Mouse (Mus musculus): ENCODE results near the gene Srgap1. TPM values are rescaled to one million over a fixed set of nuclear protein-coding genes. Genes with fewer than 3 reads are reported as not detected.
A peak's percentile ranks its signal among the peaks of the same experiment; 100 is the strongest.

The Srgap1 gene
- polyA plus RNA-seq, 1 experiment from 2014 or later = 7.4 TPM

GRCm38 (mm10) chr10:122002930-122003329, 44.2 kb downstream of the Srgap1 start:
- Histone ChIP-seq H3K4me1 (ENCODE audit: insufficient read depth, low read depth, low read length) (peaks cover 11% of the 10 kb centered on the region; the same call in 1 of the 2 replicates), H3K27ac (ENCODE audit: low read length) (no peak overlapping the region), H3K9me3 (ENCODE audit: low read length) (no peaks in the 10 kb centered on the region), H3K4me3 (ENCODE audit: low read depth, low read length) (no peak overlapping the region), H3K4me2 (replicated peaks; ENCODE audit: low read depth, low read length) (no peak overlapping the region), H3K27me3 (replicated peaks; ENCODE audit: insufficient read depth, low read length) (no peaks in the 10 kb centered on the region), H3K9ac (replicated peaks; ENCODE audit: low read depth) (no peak overlapping the region), H3K36me3 (ENCODE audit: insufficient read depth, low read length) (no peaks in the 10 kb centered on the region)
- no peak for ATAC-seq
- 48% methylated on average over 6 of the region's 6 CpGs for WGBS
- TF ChIP-seq EP300 (IDR thresholded peaks at IDR 0.05) (no peak), CTCF (IDR thresholded peaks at IDR 0.05) (no peak)
- no peak for DNase-seq (ENCODE audit: low spot score)

GRCm38 (mm10) chr10:121998806-121999205, 48.3 kb downstream of the Srgap1 start:
- 69% methylated on average over 7 of the region's 7 CpGs for WGBS
- no peaks in the 10 kb centered on the region for H3K4me1 ChIP-seq (ENCODE audit: insufficient read depth, low read depth, low read length)

GRCm38 (mm10) chr10:121996500-121996899, 50.6 kb downstream of the Srgap1 start:
- H3K9me3 ChIP-seq (ENCODE audit: low read length) = no peaks in the 10 kb centered on the region
- H3K4me2 ChIP-seq (replicated peaks; ENCODE audit: low read depth, low read length) = no peak overlapping the region
- H3K27me3 ChIP-seq (replicated peaks; ENCODE audit: insufficient read depth, low read length) = no peaks in the 10 kb centered on the region
- WGBS = 73% methylated on average over 4 of the region's 4 CpGs
- no peaks in the 10 kb centered on the region for H3K4me1 ChIP-seq (ENCODE audit: insufficient read depth, low read depth, low read length)
- DNase-seq (ENCODE audit: low spot score) (no peak), ATAC-seq (no peak)
- no peak overlapping the region for H3K4me3 ChIP-seq (ENCODE audit: low read depth, low read length)
- no peak overlapping the region for H3K27ac ChIP-seq (ENCODE audit: low read length)
- TF ChIP-seq CTCF (IDR thresholded peaks at IDR 0.05) (no peak), EP300 (IDR thresholded peaks at IDR 0.05) (no peak)
- no peak overlapping the region for H3K9ac ChIP-seq (replicated peaks; ENCODE audit: low read depth)
- H3K36me3 ChIP-seq (ENCODE audit: insufficient read depth, low read length) = no peaks in the 10 kb centered on the region

More at GRCm38 (mm10) chr10:121998806-121999205, 48.3 kb downstream of the Srgap1 start:
- Histone ChIP-seq H3K9ac (replicated peaks; ENCODE audit: low read depth) (no peak overlapping the region), H3K4me3 (ENCODE audit: low read depth, low read length) (no peak overlapping the region), H3K36me3 (ENCODE audit: insufficient read depth, low read length) (no peaks in the 10 kb centered on the region), H3K27ac (ENCODE audit: low read length) (no peak overlapping the region), H3K9me3 (ENCODE audit: low read length) (no peaks in the 10 kb centered on the region), H3K4me2 (replicated peaks; ENCODE audit: low read depth, low read length) (no peak overlapping the region), H3K27me3 (replicated peaks; ENCODE audit: insufficient read depth, low read length) (no peaks in the 10 kb centered on the region)
- TF ChIP-seq EP300 (IDR thresholded peaks at IDR 0.05) = no peak
- TF ChIP-seq CTCF (IDR thresholded peaks at IDR 0.05) = no peak
- no peak for ATAC-seq
- DNase-seq (ENCODE audit: low spot score) = no peak

DNA sequence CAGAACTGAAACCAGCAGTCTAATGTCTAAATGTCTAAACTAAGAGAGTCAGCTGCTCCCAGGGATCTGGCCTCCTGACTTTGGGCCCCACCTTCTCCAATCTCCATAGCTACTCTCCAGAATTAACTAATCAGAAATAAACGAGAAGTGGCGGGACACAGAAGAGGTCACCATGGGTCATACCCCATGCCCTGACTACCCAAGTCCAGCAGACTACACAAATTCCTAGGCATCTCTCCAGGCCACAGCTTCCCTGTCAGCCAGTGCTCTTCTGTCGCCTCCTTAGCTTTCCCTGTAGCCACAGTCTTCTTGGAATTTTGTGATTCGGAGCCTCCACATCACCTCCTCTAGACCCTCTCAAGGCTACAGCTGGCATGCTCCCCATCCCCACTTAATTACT, 51.7 kb downstream of the Srgap1 start:
- no peak; the same call in 1 of the 2 replicates for ATAC-seq
- Histone ChIP-seq H3K27me3 (replicated peaks; ENCODE audit: insufficient read depth, low read length) (no peaks in the 10 kb centered on the region), H3K36me3 (ENCODE audit: insufficient read depth, low read length) (no peaks in the 10 kb centered on the region), H3K4me2 (replicated peaks; ENCODE audit: low read depth, low read length) (no peak overlapping the region), H3K4me1 (ENCODE audit: insufficient read depth, low read depth, low read length) (no peaks in the 10 kb centered on the region), H3K27ac (ENCODE audit: low read length) (no peak overlapping the region), H3K9me3 (ENCODE audit: low read length) (no peaks in the 10 kb centered on the region), H3K9ac (replicated peaks; ENCODE audit: low read depth) (no peak overlapping the region), H3K4me3 (ENCODE audit: low read depth, low read length) (no peak overlapping the region)
- 42% methylated on average over 4 of the region's 4 CpGs for WGBS
- no peak for TF ChIP-seq EP300 (IDR thresholded peaks at IDR 0.05)
- TF ChIP-seq CTCF (IDR thresholded peaks at IDR 0.05) = no peak
- no peak for DNase-seq (ENCODE audit: low spot score)

DNA sequence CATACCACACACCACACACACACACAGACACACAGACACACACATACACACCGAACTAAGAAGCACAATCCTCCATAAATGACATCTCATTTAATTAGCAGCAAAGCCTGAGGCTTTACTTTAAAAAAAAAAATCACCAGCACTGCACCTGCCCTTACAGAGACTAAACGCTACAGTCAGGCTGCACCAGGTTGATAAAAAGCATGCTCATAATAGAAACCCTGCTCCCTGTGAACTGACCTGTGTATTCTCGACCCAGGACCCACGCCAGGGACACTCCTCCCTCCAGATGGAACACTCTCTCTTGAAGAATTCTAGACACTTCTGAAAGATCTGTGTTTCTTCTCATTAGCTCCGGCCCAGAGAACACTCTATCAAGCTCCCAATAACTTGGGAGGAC, 52.5 kb downstream of the Srgap1 start:
- no peak overlapping the region for H3K27ac ChIP-seq (ENCODE audit: low read length)
- H3K9me3 ChIP-seq (ENCODE audit: low read length) = no peaks in the 10 kb centered on the region
- no peak for DNase-seq (ENCODE audit: low spot score)
- no peaks in the 10 kb centered on the region for H3K27me3 ChIP-seq (replicated peaks; ENCODE audit: insufficient read depth, low read length)
- H3K9ac ChIP-seq (replicated peaks; ENCODE audit: low read depth) = no peak overlapping the region
- ATAC-seq = no peak
- no peak overlapping the region for H3K4me2 ChIP-seq (replicated peaks; ENCODE audit: low read depth, low read length)
- no peak for TF ChIP-seq EP300 (IDR thresholded peaks at IDR 0.05)
- no peak for TF ChIP-seq CTCF (IDR thresholded peaks at IDR 0.05)
- 58% methylated on average over 5 of the region's 5 CpGs for WGBS
- H3K4me1 ChIP-seq (ENCODE audit: insufficient read depth, low read depth, low read length) = no peaks in the 10 kb centered on the region
- H3K36me3 ChIP-seq (ENCODE audit: insufficient read depth, low read length) = no peaks in the 10 kb centered on the region
- H3K4me3 ChIP-seq (ENCODE audit: low read depth, low read length) = no peak overlapping the region

- DNase-seq (ENCODE audit: low spot score) = peak; percentile 29
- no peak overlapping the region for H3K4me2 ChIP-seq (replicated peaks; ENCODE audit: low read depth, low read length)
- H3K27ac ChIP-seq (ENCODE audit: low read length) = no peak overlapping the region
- H3K4me1 ChIP-seq (ENCODE audit: insufficient read depth, low read depth, low read length) = no peaks in the 10 kb centered on the region
- WGBS = 60% methylated on average over 8 of the region's 8 CpGs
- H3K36me3 ChIP-seq (ENCODE audit: insufficient read depth, low read length) = no peaks in the 10 kb centered on the region
- no peak; the same call in 1 of the 2 replicates for ATAC-seq
- no peak overlapping the region for H3K9ac ChIP-seq (replicated peaks; ENCODE audit: low read depth)
- H3K9me3 ChIP-seq (ENCODE audit: low read length) = no peaks in the 10 kb centered on the region
- no peaks in the 10 kb centered on the region for H3K27me3 ChIP-seq (replicated peaks; ENCODE audit: insufficient read depth, low read length)
- H3K4me3 ChIP-seq (ENCODE audit: low read depth, low read length) = no peak overlapping the region
- TF ChIP-seq CTCF (IDR thresholded peaks at IDR 0.05) (no peak), EP300 (IDR thresholded peaks at IDR 0.05) (no peak)
Measured at GRCm38 (mm10) chr10:121992609-121993008, 54.5 kb downstream of the Srgap1 start.

GRCm38 (mm10) chr10:121986997-121987396, 60.1 kb downstream of the Srgap1 start:
- no peak overlapping the region for H3K27ac ChIP-seq (ENCODE audit: low read length)
- DNase-seq (ENCODE audit: low spot score) (peak; percentile 16), ATAC-seq (no peak)
- no peaks in the 10 kb centered on the region for H3K4me1 ChIP-seq (ENCODE audit: insufficient read depth, low read depth, low read length)
- no peak overlapping the region for H3K9ac ChIP-seq (replicated peaks; ENCODE audit: low read depth)
- WGBS = 63% methylated on average over 4 of the region's 4 CpGs
- H3K9me3 ChIP-seq (ENCODE audit: low read length) = no peaks in the 10 kb centered on the region
- no peak for TF ChIP-seq EP300 (IDR thresholded peaks at IDR 0.05)
- no peak for TF ChIP-seq CTCF (IDR thresholded peaks at IDR 0.05)
- H3K36me3 ChIP-seq (ENCODE audit: insufficient read depth, low read length) = no peaks in the 10 kb centered on the region
- H3K4me2 ChIP-seq (replicated peaks; ENCODE audit: low read depth, low read length) = no peak overlapping the region
- H3K4me3 ChIP-seq (ENCODE audit: low read depth, low read length) = no peak overlapping the region
- no peaks in the 10 kb centered on the region for H3K27me3 ChIP-seq (replicated peaks; ENCODE audit: insufficient read depth, low read length)
